Mouse (Mus musculus) adrenal gland, adult 2 months (tissue): ENCODE measurements around the gene Slc35a3. TPM values are rescaled to one million over a fixed set of nuclear protein-coding genes. Genes with fewer than 3 reads are reported as not detected.
"Not testable (repeated sequence)": the region's sequence is repeated elsewhere in the genome, so short reads cannot be mapped to it uniquely, and the experiment has no call there.

ENCODE experiments used
- DNase-seq: peaks from one replicate; pipeline ENCODE4 v3.0.0; 2021
- long read RNA-seq: library from polyadenylated mRNA; stranded (forward); transcript quantifications from one replicate; pipeline ENCODE4 v2.0.0, GENCODE M21; 2021
- polyA plus RNA-seq: library from polyadenylated mRNA; depleted of rRNA; stranded (reverse); fragments of >200 nt; gene quantifications from 2 replicates; pipeline ENCODE4 v1.2.3, GENCODE M21; 2012; rRNA removed
- total RNA-seq, 2 experiments: library from RNA; stranded (reverse); gene quantifications; 2 replicates each; pipeline ENCODE4 v1.2.3; 2021

Slc35a3 gene
- total RNA-seq (10 to 100 TPM; 20.2 to 26.7 TPM), polyA plus RNA-seq (1.1 TPM in 2 replicates)
- long read RNA-seq, full-length matches to known transcripts = 5 of 6 reads
- long read RNA-seq, partial matches to known transcripts = 0 of 6 reads
- long read RNA-seq, other reads (novel, unspliced or antisense) = 1 of 6 reads

GRCm38 (mm10) chr3:116712436-116712881 is at the start of gene Slc35a3:
Gene Slc35a3 (minus strand): TSS chr3:116712831.
- no peak for DNase-seq

- no peak for DNase-seq
Measured at GRCm38 (mm10) chr3:116752818-116753217, 40.2 kb upstream of the Slc35a3 start.

- peak; percentile 37 for DNase-seq
Measured at GRCm38 (mm10) chr3:116751191-116751860, 38.7 kb upstream of the Slc35a3 start.

- DNase-seq = peak; percentile 15
Measured at GRCm38 (mm10) chr3:116748391-116749170, 36.0 kb upstream of the Slc35a3 start.

- not testable (repeated sequence) for DNase-seq
Measured at GRCm38 (mm10) chr3:116747648-116748047, 35.0 kb upstream of the Slc35a3 start.

GRCm38 (mm10) chr3:116740963-116741362 is 28.3 kb upstream of the Slc35a3 start:
- no peak for DNase-seq

GRCm38 (mm10) chr3:116740106-116740505 is 27.5 kb upstream of the Slc35a3 start:
- no peak for DNase-seq

GRCm38 (mm10) chr3:116737326-116737731 is 24.7 kb upstream of the Slc35a3 start:
- DNase-seq = peak; percentile 77

GRCm38 (mm10) chr3:116729483-116730174 is 17.0 kb upstream of the Slc35a3 start:
- DNase-seq = no peak

GRCm38 (mm10) chr3:116726807-116727206 is 14.2 kb upstream of the Slc35a3 start:
- DNase-seq = no peak

GRCm38 (mm10) chr3:116723496-116724481 is 11.2 kb upstream of the Slc35a3 start:
- no peak for DNase-seq

- no peak for DNase-seq
Measured at GRCm38 (mm10) chr3:116722980-116723379, 10.3 kb upstream of the Slc35a3 start.

GRCm38 (mm10) chr3:116718951-116719350 is 6.3 kb upstream of the Slc35a3 start:
- no peak for DNase-seq

- DNase-seq = no peak
Measured at GRCm38 (mm10) chr3:116713031-116713430, 400 bp upstream of the Slc35a3 start.

- DNase-seq = peak; percentile 90
Measured at GRCm38 (mm10) chr3:116711624-116712435, 801 bp downstream of the Slc35a3 start.

- DNase-seq = no peak
Measured at GRCm38 (mm10) chr3:116710941-116711340, 1.7 kb downstream of the Slc35a3 start.

- DNase-seq = no peak
Measured at GRCm38 (mm10) chr3:116705637-116706204, 6.9 kb downstream of the Slc35a3 start.

GRCm38 (mm10) chr3:116703835-116704234 is 8.8 kb downstream of the Slc35a3 start:
- no peak for DNase-seq

- DNase-seq = no peak
Measured at GRCm38 (mm10) chr3:116702647-116703272, 9.9 kb downstream of the Slc35a3 start.
